Mouse (Mus musculus): ENCODE measurements around the gene Eif3d.

DNA sequence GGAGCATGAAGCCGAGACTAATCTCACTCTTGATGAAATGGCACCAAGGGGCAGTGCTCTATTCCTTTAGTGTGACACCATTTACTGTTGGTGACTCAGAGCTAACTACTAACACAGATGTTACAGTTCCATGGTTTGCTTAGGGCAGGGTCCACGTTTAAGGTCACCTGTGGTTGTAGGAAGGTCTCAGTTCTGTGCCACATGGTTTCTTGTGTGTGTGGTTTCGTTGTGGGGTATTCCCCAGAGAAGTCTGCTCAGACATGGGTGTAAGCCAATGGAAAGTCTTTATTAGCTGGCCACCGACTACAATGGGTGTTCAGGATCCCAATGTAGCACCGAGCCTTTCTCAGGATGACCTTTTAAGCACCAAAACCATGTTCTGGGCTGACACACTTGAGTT is 32.1 kb downstream of the Eif3d start:
- no peak for TF ChIP-seq FLI1 (IDR thresholded peaks at IDR 0.05; ENCODE audit: low read length)
- TF ChIP-seq GATA1 (IDR thresholded peaks at IDR 0.05; ENCODE audit: borderline replicate concordance, low read length): no peak

Data from megakaryocyte, embryonic 14.5 days (primary cell).